Mouse (Mus musculus) ES-E14 (cell line): ENCODE measurements around the gene Grip1.

Experiments used
- MAFK ChIP-seq: IDR thresholded peaks from 2 replicates; pipeline ENCODE4 v1.6.1; 2014; ENCODE audit warnings: mild to moderate bottlenecking, low read depth, low read length, inconsistent platforms; ENCODE audit not compliant: insufficient read depth
- ZC3H11A ChIP-seq: IDR thresholded peaks from 2 replicates; pipeline ENCODE4 v1.6.1; 2012; ENCODE audit warnings: low read depth, mild to moderate bottlenecking, inconsistent platforms, low read length, borderline replicate concordance

DNA sequence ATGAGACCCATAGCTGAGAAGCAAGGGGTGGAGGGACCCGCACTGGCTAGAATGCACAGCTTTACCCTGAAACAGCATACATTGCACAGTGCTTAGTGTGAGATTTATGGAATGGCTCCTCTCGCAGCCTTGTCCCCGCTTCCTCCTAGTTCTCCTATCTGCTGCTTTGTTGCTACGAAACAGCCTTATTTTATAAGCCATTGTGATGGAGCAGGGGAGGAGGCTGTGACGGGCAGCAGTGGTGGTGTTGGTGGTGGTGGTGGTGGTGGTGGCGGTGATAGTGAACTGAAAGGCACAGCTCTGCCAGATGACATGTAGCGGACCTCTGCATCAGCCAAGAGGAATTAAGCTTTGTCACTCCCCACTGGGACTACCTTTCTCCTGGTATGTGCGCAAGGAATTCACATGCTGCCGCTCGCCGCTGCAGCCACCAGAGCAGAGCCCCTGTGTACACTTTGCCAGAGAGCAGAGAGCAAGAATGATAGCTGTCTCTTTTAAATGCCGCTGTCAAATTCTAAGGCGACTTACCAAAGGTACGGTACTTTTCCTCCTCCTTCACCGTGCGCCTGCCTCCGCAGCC, 365.6 kb downstream of the Grip1 start:
- TF ChIP-seq ZC3H11A (no peak), MAFK (no peak)
